Mouse (Mus musculus): ENCODE data around the gene Ppp5c. TPM values are rescaled to one million over a fixed set of nuclear protein-coding genes. Genes with fewer than 3 reads are reported as not detected.

Ppp5c gene
- 82.6 TPM for polyA plus RNA-seq (2015; fragmentation: Illumina TruSeq; extraction: RNeasy Lipid Tissue Mini Kit (QIAGEN cat#74804); ENCODE audit: insufficient read depth, low replicate concordance)

GRCm38 (mm10) chr7:17027588-17028343, at the start of gene Ppp5c:
Gene Ppp5c, minus strand, starts transcription at chr7:17027924.

GRCm38 (mm10) chr7:17073904-17074615, 46.3 kb upstream of the Ppp5c start, which contains the start of gene Psg16:
Gene Psg16, plus strand, starts transcription at chr7:17074040.

GRCm38 (mm10) chr7:17062389-17062788, 34.7 kb upstream of the Ppp5c start, which contains the start of gene Hif3a:
Gene Hif3a, minus strand, starts transcription at chr7:17062427.

GRCm38 (mm10) chr7:16992451-16992807, 35.3 kb downstream of the Ppp5c start, which contains the start of gene Ccdc8:
Gene Ccdc8, plus strand, starts transcription at chr7:16992708.

GRCm38 (mm10) chr7:16982859-16983568, 44.7 kb downstream of the Ppp5c start, which contains the start of gene Gm42372:
Gene Gm42372, plus strand, starts transcription at chr7:16983086.

GRCm38 (mm10) chr7:16959539-16960187, 68.1 kb downstream of the Ppp5c start, which contains the start of gene Pnmal1:
Gene Pnmal1, plus strand, starts transcription at chr7:16959679.

Other genes with a start within 250 kb of the Ppp5c start
- gene Slc1a5, start 246.6 kb downstream of the Ppp5c start, polyA plus RNA-seq (2015; fragmentation: Illumina TruSeq; extraction: RNeasy Lipid Tissue Mini Kit (QIAGEN cat#74804); ENCODE audit: insufficient read depth, low replicate concordance) = 164 TPM
- gene Strn4, start 212.0 kb downstream of the Ppp5c start, polyA plus RNA-seq (2015; fragmentation: Illumina TruSeq; extraction: RNeasy Lipid Tissue Mini Kit (QIAGEN cat#74804); ENCODE audit: insufficient read depth, low replicate concordance) = 59.6 TPM
- gene Fkrp, start 211.2 kb downstream of the Ppp5c start, polyA plus RNA-seq (2015; fragmentation: Illumina TruSeq; extraction: RNeasy Lipid Tissue Mini Kit (QIAGEN cat#74804); ENCODE audit: insufficient read depth, low replicate concordance) = 19.8 TPM
- 58.1 TPM for gene Prkd2, start 185.0 kb downstream of the Ppp5c start, polyA plus RNA-seq (2015; fragmentation: Illumina TruSeq; extraction: RNeasy Lipid Tissue Mini Kit (QIAGEN cat#74804); ENCODE audit: insufficient read depth, low replicate concordance)
- 2.7 TPM for gene Dact3, start 152.6 kb downstream of the Ppp5c start, polyA plus RNA-seq (2015; fragmentation: Illumina TruSeq; extraction: RNeasy Lipid Tissue Mini Kit (QIAGEN cat#74804); ENCODE audit: insufficient read depth, low replicate concordance)
- gene Gng8, start 136.1 kb downstream of the Ppp5c start, polyA plus RNA-seq (2015; fragmentation: Illumina TruSeq; extraction: RNeasy Lipid Tissue Mini Kit (QIAGEN cat#74804); ENCODE audit: insufficient read depth, low replicate concordance) = 2.4 TPM
- 5.6 TPM for gene Ptgir, start 121.4 kb downstream of the Ppp5c start, polyA plus RNA-seq (2015; fragmentation: Illumina TruSeq; extraction: RNeasy Lipid Tissue Mini Kit (QIAGEN cat#74804); ENCODE audit: insufficient read depth, low replicate concordance)
- gene Calm3, start 103.8 kb downstream of the Ppp5c start, polyA plus RNA-seq (2015; fragmentation: Illumina TruSeq; extraction: RNeasy Lipid Tissue Mini Kit (QIAGEN cat#74804); ENCODE audit: insufficient read depth, low replicate concordance) = 168 TPM
- 1.5 TPM for gene Pnmal2, start 83.2 kb downstream of the Ppp5c start, polyA plus RNA-seq (2015; fragmentation: Illumina TruSeq; extraction: RNeasy Lipid Tissue Mini Kit (QIAGEN cat#74804); ENCODE audit: insufficient read depth, low replicate concordance)
- not detected for gene Pnmal1, start 68.2 kb downstream of the Ppp5c start, polyA plus RNA-seq (2015; fragmentation: Illumina TruSeq; extraction: RNeasy Lipid Tissue Mini Kit (QIAGEN cat#74804); ENCODE audit: insufficient read depth, low replicate concordance)
- gene Gm42372, start 44.8 kb downstream of the Ppp5c start, polyA plus RNA-seq (2015; fragmentation: Illumina TruSeq; extraction: RNeasy Lipid Tissue Mini Kit (QIAGEN cat#74804); ENCODE audit: insufficient read depth, low replicate concordance) = 3.1 TPM
- gene Ccdc8, start 35.2 kb downstream of the Ppp5c start, polyA plus RNA-seq (2015; fragmentation: Illumina TruSeq; extraction: RNeasy Lipid Tissue Mini Kit (QIAGEN cat#74804); ENCODE audit: insufficient read depth, low replicate concordance) = 1.6 TPM
- gene Hif3a, start 34.5 kb upstream of the Ppp5c start, polyA plus RNA-seq (2015; fragmentation: Illumina TruSeq; extraction: RNeasy Lipid Tissue Mini Kit (QIAGEN cat#74804); ENCODE audit: insufficient read depth, low replicate concordance) = 1.0 TPM
- gene Psg16, start 46.1 kb upstream of the Ppp5c start, polyA plus RNA-seq (2015; fragmentation: Illumina TruSeq; extraction: RNeasy Lipid Tissue Mini Kit (QIAGEN cat#74804); ENCODE audit: insufficient read depth, low replicate concordance) = not detected
- not detected for gene Ceacam3, start 122.4 kb upstream of the Ppp5c start, polyA plus RNA-seq (2015; fragmentation: Illumina TruSeq; extraction: RNeasy Lipid Tissue Mini Kit (QIAGEN cat#74804); ENCODE audit: insufficient read depth, low replicate concordance)
- not detected for gene Psg29, start 175.6 kb upstream of the Ppp5c start, polyA plus RNA-seq (2015; fragmentation: Illumina TruSeq; extraction: RNeasy Lipid Tissue Mini Kit (QIAGEN cat#74804); ENCODE audit: insufficient read depth, low replicate concordance)

Measured in spleen, adult 10 weeks (tissue).